Mouse (Mus musculus) forebrain, embryonic 11.5 days (tissue): ENCODE data around the gene Snrpn. TPM values are rescaled to one million over a fixed set of nuclear protein-coding genes. Genes with fewer than 3 reads are reported as not detected.
A peak's percentile ranks its signal among the peaks of the same experiment; 100 is the strongest.
"Not testable (repeated sequence)": the region's sequence is repeated elsewhere in the genome, so short reads cannot be mapped to it uniquely, and the experiment has no call there.

Source experiments
- ATAC-seq: fragments of 200-750 bp; cut with Nextera tagmentation; replicated peaks from 2 replicates; pipeline ENCODE4 v1.8.0; 2017; ENCODE audit warnings: moderate TSS enrichment; ENCODE audit not compliant: low FRiP score
- DNase-seq: peaks from one replicate; pipeline ENCODE4 v3.0.0-alpha.2; 2017; ENCODE audit warnings: low spot score
- H3K27ac ChIP-seq: fragments of 300-500 bp; sonication (generic); 2 replicates; pipeline ENCODE4 v1.5.1; 2014; ENCODE audit warnings: low read depth, low read length
- H3K27me3 ChIP-seq: fragments of 300-500 bp; sonication (generic); 2 replicates; pipeline ENCODE4 v1.6.1; 2014; ENCODE audit warnings: mild to moderate bottlenecking, low read length, mixed read lengths; ENCODE audit not compliant: control insufficient read depth, insufficient read depth
- H3K36me3 ChIP-seq: fragments of 300-500 bp; sonication (generic); 2 replicates; pipeline ENCODE4 v1.6.1; 2014; ENCODE audit warnings: mild to moderate bottlenecking, low read length, moderate library complexity, mixed read lengths; ENCODE audit not compliant: control insufficient read depth, insufficient read depth
- H3K4me1 ChIP-seq: fragments of 300-500 bp; sonication (generic); replicated peaks from 2 replicates; pipeline ENCODE4 v1.6.1; 2014; ENCODE audit warnings: low read length, mixed read lengths; ENCODE audit not compliant: control insufficient read depth, insufficient read depth
- H3K4me2 ChIP-seq: fragments of 300-500 bp; sonication (generic); 2 replicates; pipeline ENCODE4 v1.6.1; 2014; ENCODE audit warnings: low read depth, mild to moderate bottlenecking, low read length, moderate library complexity, mixed read lengths; ENCODE audit not compliant: severe bottlenecking
- H3K4me3 ChIP-seq: fragments of 300-500 bp; sonication (generic); 2 replicates; pipeline ENCODE4 v1.5.1; 2014; ENCODE audit warnings: low read depth, low read length
- H3K9ac ChIP-seq: fragments of 300-500 bp; sonication (generic); 2 replicates; pipeline ENCODE4 v1.6.1; 2014; ENCODE audit warnings: low read length
- H3K9me3 ChIP-seq: fragments of 300-500 bp; sonication (generic); 2 replicates; pipeline ENCODE4 v1.6.1; 2016; ENCODE audit warnings: low read length, mixed read lengths; ENCODE audit not compliant: control insufficient read depth
- WGBS: fragments of 180-500 bp; shearing (Covaris S2); extraction: QIAGEN DNeasy Blood & Tissue Kit; methylation state at CpG from one replicate; pipeline ENCODE4 v1.1.7; 2014; 5-methylcytosine and 5-hydroxymethylcytosine counted together
- polyA plus RNA-seq: library from polyadenylated mRNA; unstranded; fragments of >200 nt; fragmentation: Nextera tagmentation; extraction: Ambion mirVana; gene quantifications from 2 replicates; pipeline ENCODE4 v1.2.1, GENCODE M21; 2014

The Snrpn gene
- 160 and 174 TPM in 2 replicates for polyA plus RNA-seq

GRCm38 (mm10) chr7:60139742-60140480, at the start of gene Snrpn:
Gene Snrpn (minus strand): TSS chr7:60140219.
- Histone ChIP-seq H3K27ac (no peak within 1 kb of the TSS), H3K9ac (no peak within 1 kb of the TSS), H3K4me3 (no peak within 1 kb of the TSS), H3K27me3 (no peaks in the 10 kb centered on the region), H3K9me3 (no peaks in the 10 kb centered on the region), H3K4me1 (no peaks in the 10 kb centered on the region), H3K4me2 (no peak within 1 kb of the TSS), H3K36me3 (no peaks in the 10 kb centered on the region)
- ATAC-seq (no peak), DNase-seq (no peak)
- WGBS: 62% methylated on average over 4 of the region's 4 CpGs

- WGBS: 50% methylated on average over 5 of the region's 5 CpGs
These were observed 30.5 kb upstream of the Snrpn start for GRCm38 (mm10) chr7:60170250-60171185.

DNA sequence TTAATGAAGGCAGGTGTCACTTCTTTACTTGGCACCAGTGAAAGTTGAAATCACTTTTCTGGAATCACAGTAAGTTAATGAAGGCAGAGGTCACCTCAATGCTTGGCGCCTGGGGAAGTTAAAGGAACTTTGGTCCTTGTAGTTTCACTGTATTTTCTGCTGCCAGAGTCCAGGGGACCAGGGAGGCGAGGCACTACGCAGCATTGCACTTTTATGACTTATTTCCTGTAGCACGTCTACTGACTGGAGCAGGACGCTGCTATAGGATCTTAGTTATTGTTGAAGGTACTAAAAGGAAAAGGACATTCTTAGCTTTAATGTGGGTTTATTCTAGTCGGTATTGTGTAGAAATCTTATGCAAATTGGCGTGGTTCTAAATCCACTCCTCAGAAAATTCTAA, 14.7 kb downstream of the Snrpn start:
- Histone ChIP-seq H3K27ac (no peak overlapping the region), H3K4me3 (no peak overlapping the region), H3K36me3 (no peaks in the 10 kb centered on the region), H3K4me1 (no peaks in the 10 kb centered on the region), H3K9me3 (no peaks in the 10 kb centered on the region), H3K27me3 (no peaks in the 10 kb centered on the region), H3K4me2 (no peak overlapping the region), H3K9ac (no peak overlapping the region)
- ATAC-seq (no peak), DNase-seq (no peak)
- WGBS: 77% methylated on average over 7 of the region's 7 CpGs

More at GRCm38 (mm10) chr7:60170250-60171185, 30.5 kb upstream of the Snrpn start:
- ATAC-seq (peak; percentile 95), DNase-seq (peak; percentile 64)
- no peaks in the 10 kb centered on the region for H3K9me3 ChIP-seq
- no peak overlapping the region for H3K4me2 ChIP-seq
- no peaks in the 10 kb centered on the region for H3K36me3 ChIP-seq
- peak overlapping the region; percentile 59; the same call in 1 of the 2 replicates for H3K27ac ChIP-seq
- no peak overlapping the region for H3K9ac ChIP-seq
- no peaks in the 10 kb centered on the region for H3K4me1 ChIP-seq
- H3K4me3 ChIP-seq: no peak overlapping the region
- H3K27me3 ChIP-seq: no peaks in the 10 kb centered on the region

DNA sequence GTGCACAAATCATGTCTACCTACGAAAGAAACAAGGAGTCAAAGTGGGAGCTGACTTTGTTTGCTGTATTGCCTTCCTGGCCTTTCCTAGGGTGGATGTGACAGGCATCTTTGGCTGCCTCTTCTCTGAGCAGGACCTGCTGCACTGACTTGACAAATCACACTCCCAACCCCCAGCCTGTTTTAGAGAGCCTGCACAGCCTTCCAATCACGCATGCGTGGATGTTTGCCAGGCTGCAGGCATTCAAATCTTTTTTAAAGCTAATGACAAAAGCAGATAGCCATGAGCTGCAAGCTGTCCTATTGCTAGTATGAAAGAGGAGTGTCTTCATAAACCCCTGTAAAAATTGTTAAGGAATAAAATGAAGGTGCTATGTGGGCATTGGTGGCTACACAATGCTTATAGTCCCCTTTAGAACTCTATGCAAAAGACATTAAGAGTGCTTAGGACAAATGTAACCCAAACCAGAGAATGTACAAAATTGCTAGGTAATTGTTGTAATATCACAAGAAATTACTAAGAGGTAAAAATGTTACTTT, 16.9 kb downstream of the Snrpn start:
- not testable (repeated sequence) for DNase-seq, H3K4me2 ChIP-seq, H3K36me3 ChIP-seq, H3K9ac ChIP-seq, ATAC-seq, H3K9me3 ChIP-seq, H3K4me3 ChIP-seq, H3K4me1 ChIP-seq, H3K27ac ChIP-seq, H3K27me3 ChIP-seq
- WGBS: 60% methylated on average over 3 of the region's 3 CpGs

DNA sequence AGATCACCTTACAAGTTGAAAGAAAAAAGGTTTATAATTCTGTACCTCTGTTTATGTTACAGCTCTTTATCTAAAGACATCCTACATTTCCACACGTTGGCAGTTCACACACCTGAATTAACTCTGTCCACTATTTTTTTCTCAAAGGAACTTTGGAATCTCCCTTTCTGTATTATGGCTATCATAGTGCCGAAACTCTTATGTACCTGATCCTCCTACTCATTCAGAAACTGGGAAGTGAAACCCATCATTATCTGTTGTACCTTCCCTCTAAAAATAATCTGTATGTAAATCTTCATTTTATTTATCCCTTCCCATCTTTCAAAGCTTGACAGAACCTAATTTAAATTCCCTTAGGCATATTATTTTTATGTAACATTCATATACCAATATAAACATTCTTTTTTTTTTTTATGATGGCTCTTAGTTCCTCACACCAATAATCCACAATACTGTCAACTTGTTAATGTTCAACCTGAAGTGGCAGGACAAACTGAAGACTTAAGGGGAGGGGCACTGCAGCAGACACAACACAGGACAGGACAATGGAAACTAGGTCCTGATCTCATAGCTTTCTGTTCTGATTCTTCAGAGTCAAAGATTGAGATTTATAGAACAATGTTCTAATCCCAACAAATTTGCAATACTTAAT, 17.5 kb downstream of the Snrpn start:
- H3K4me1 ChIP-seq: no peaks in the 10 kb centered on the region
- ATAC-seq (no peak), DNase-seq (no peak)
- no peaks in the 10 kb centered on the region for H3K9me3 ChIP-seq
- H3K9ac ChIP-seq: no peak overlapping the region
- no peaks in the 10 kb centered on the region for H3K27me3 ChIP-seq
- no peak overlapping the region for H3K4me2 ChIP-seq
- no peak overlapping the region for H3K27ac ChIP-seq
- H3K36me3 ChIP-seq: no peaks in the 10 kb centered on the region
- 75% methylated on average over 2 of the region's 2 CpGs for WGBS
- H3K4me3 ChIP-seq: no peak overlapping the region

- Histone ChIP-seq H3K27ac (no peak overlapping the region), H3K4me1 (no peaks in the 10 kb centered on the region), H3K36me3 (no peaks in the 10 kb centered on the region), H3K27me3 (no peaks in the 10 kb centered on the region), H3K4me3 (no peak overlapping the region), H3K4me2 (no peak overlapping the region), H3K9me3 (no peaks in the 10 kb centered on the region), H3K9ac (no peak overlapping the region)
- 43% methylated on average over 3 of the region's 3 CpGs for WGBS
- DNase-seq (peak; percentile 56), ATAC-seq (peak; percentile 90)
These were observed 42.7 kb downstream of the Snrpn start for GRCm38 (mm10) chr7:60097154-60097859.

- ATAC-seq: no peak
These were observed 63.7 kb downstream of the Snrpn start for GRCm38 (mm10) chr7:60076301-60076700.

More at GRCm38 (mm10) chr7:60076301-60076700, 63.7 kb downstream of the Snrpn start:
- no peak overlapping the region for H3K4me3 ChIP-seq
- no peaks in the 10 kb centered on the region for H3K9me3 ChIP-seq
- H3K27ac ChIP-seq: no peak overlapping the region
- no peaks in the 10 kb centered on the region for H3K4me1 ChIP-seq
- 70% methylated on average over 2 of the region's 2 CpGs for WGBS
- no peak overlapping the region for H3K4me2 ChIP-seq
- no peak for DNase-seq
- H3K9ac ChIP-seq: no peak overlapping the region
- H3K27me3 ChIP-seq: no peaks in the 10 kb centered on the region
- no peaks in the 10 kb centered on the region for H3K36me3 ChIP-seq
